Mouse (Mus musculus) granulocyte monocyte progenitor cell, adult 5-6 weeks (primary cell): Measurements from ENCODE around the gene Maml3. TPM values are rescaled to one million over a fixed set of nuclear protein-coding genes. Genes with fewer than 3 reads are reported as not detected.
A peak's percentile ranks its signal among the peaks of the same experiment; 100 is the strongest.

ENCODE experiments used
- ATAC-seq: replicated peaks from 2 replicates; pipeline ENCODE4 v1.8.0; 2016; ENCODE audit warnings: mild to moderate bottlenecking, moderate TSS enrichment, inconsistent platforms; ENCODE audit not compliant: poor library complexity, severe bottlenecking
- total RNA-seq, 2 experiments: library from RNA; stranded (forward) in 1 of 2; stranded (reverse) in 1 of 2; fragments of 200-712, 200-1000 nt in 1 of 2; fragments of >200 nt in 1 of 2; fragmentation: Nextera tagmentation in 1 of 2; gene quantifications; 2 replicates each; pipeline ENCODE4 v1.2.3; 2014 to 2017

The Maml3 gene
- total RNA-seq, 2 experiments from 2014 or later = 4.9 to 12.3 TPM

DNA sequence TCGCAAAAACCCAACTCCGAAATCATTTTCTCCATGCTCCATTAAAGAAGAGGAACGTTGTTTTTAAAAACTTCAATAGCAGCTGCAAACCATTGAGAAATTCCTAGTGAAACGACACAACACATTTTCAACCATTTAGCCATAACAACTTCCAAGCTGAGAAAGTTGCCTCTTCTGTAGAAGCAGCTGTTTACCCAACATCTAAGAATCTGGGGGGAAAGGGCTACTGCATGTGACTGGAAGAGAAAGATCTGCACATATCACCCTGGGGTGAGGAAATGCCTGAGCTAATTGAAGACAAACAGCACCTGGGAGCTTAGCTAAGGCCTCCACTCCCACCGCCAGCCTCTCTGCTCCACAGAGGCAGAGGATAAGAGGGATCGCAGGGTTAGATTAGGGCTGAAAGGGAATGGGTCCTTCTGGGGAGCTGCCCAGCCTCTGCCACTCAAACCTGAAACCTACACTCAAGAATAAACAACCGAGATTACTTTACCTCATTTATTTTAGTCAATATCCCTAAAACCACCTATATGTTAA lies 13.5 kb downstream of the Maml3 start:
- 0 out of 2 replicates have a peak, but pooled peaks have one; percentile 11 for ATAC-seq

- ATAC-seq = peak; percentile 60
Measured at GRCm38 (mm10) chr3:52090230-52090873, 14.5 kb downstream of the Maml3 start.

- ATAC-seq = peak; percentile 85
Measured at GRCm38 (mm10) chr3:52088458-52089341, 16.2 kb downstream of the Maml3 start.

- ATAC-seq = no peak
Measured at GRCm38 (mm10) chr3:52087636-52088280, 17.1 kb downstream of the Maml3 start.

DNA sequence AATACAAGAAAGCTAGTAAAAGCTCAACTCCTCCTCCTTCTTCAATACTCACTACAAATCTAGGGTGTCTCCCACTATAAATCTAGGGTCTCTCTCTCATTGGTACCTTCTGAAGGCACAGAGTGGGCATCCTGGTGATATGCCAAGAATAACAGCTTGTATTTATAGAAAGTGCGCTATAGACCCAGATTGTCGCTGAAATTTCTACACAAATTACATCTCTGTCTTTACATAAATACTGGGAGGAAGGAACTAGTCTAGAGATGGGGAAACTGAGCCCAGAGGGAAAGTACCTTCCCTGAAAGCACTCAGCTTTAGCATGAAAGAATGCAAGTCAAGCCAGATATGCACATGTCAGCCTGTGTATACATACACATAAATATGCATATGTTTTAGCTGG lies 26.1 kb downstream of the Maml3 start:
- no peak for ATAC-seq

DNA sequence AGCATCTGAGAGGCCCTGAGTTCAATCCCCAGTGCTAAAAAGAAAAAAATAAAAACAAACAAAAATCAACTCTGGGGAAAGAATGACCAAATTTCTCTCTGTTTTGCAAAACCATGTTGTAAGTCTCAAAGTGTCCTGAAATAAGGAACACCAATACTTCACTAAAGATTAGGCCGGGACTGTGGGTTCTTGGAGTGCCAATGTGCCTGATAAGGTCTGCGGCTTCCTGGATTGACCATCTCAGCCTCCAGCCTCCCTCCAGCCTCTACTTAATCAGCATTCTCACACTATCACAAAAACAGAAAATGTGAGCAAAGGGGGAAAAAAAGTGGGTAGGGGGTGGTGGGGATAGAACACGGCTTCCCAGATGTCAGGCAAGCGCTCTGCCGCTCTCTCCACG lies 30.9 kb downstream of the Maml3 start:
- no peak for ATAC-seq

- ATAC-seq = no peak
Measured at GRCm38 (mm10) chr3:52071996-52072395, 32.9 kb downstream of the Maml3 start.

DNA sequence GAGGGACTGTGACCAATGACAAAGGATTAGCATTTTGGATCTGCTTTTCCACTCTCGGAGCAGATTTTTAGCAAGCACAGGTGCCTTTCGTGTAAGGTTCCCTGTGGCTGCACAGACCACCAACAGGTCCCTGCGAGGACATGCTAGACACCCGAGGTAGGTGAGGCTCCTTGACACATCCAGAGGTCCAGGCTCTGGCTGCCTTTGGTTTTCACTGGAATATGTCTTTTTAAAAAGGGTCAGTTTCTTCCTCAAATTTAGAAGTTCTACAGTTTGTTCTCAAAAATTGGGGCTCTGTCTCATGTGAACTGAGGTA lies 34.8 kb downstream of the Maml3 start:
- ATAC-seq = no peak

GRCm38 (mm10) chr3:52069304-52070162 lies 35.3 kb downstream of the Maml3 start:
- ATAC-seq = peak; percentile 96

- ATAC-seq = no peak
Measured at GRCm38 (mm10) chr3:52068885-52069284, 36.0 kb downstream of the Maml3 start.

- no peak for ATAC-seq
Measured at GRCm38 (mm10) chr3:52067181-52067580, 37.7 kb downstream of the Maml3 start.

- ATAC-seq = no peak
Measured at GRCm38 (mm10) chr3:52066142-52066541, 38.7 kb downstream of the Maml3 start.

GRCm38 (mm10) chr3:52063261-52063655 lies 41.6 kb downstream of the Maml3 start:
- ATAC-seq = no peak

- no peak for ATAC-seq
Measured at GRCm38 (mm10) chr3:52062389-52063260, 42.3 kb downstream of the Maml3 start.

DNA sequence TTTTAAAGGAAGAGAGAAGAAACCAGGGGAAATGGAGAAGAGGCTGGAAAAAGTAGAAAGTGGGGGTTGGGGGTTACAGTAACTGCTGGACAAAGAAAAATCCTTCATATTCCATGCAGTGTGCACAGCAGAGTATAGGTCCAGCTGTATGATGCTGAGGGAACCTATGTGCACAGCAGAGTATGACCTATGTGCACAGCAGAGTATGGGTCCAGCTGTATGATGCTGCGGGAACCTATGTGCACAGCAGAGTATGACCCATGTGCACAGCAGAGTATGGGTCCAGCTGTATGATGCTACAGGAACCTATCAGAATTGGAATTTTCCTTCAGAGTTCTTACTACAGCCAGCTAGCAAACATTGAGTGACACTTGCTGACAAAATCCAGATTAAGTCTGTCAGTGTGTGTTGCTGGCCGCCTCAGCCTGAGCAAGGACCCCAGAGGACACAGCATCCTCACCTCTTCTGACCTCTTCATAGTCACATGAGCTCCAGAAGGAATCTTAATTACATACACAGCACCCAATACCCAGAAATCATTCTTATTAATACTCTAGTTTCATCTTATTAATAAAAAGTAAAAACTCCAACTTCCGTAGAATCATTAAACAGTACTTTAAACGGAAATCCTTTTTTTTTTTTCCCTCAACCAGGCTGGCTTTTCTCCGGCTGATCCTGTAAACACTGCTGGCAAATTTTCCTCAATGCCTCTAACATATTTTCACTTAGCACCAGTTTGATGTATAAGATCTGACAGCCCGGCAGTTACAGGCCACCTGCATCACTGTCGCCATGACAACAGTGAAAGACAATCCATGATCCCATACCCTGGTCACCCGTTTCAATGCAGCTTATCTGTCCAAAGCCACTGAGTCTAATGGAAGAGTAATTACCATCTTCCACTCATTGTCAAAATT lies 43.1 kb downstream of the Maml3 start:
- no peak for ATAC-seq

DNA sequence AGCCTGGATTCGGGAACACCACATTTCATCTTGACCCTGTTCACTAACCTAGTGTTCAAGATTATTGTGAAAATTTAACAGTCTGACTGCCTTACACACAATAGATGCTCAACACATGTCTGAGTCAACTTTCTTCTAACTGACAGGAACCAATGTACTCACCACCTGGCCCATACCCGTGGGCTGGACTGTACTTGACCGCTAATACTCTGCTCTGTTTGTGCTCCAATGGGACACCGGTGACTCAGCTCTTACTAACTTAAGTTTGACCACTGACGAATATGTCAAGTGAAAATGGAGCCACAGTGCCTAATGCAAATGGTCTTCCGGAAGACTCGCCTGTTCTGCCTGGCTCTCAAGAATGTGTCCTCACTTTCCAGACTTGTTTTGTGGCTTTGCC lies 44.0 kb downstream of the Maml3 start:
- no peak for ATAC-seq

GRCm38 (mm10) chr3:52051801-52052200 lies 53.1 kb downstream of the Maml3 start:
- no peak for ATAC-seq

DNA sequence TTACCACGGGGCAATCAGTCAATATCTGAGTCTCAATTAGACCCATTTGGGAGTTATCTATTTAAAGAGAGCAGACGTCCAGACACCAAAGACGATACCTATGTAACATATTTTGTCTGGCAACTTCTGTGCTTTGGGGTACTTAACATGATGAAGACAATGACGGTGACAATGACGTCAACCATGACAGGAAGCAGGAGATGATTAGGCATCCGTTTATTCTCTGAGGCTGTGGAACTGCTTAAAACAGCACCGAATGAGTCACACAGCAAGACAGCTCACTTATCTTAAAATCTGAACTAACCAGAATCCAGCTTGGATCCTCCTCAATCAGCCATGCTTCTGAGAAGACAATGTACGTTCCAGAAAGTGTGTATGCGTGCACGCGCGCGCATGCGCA lies 56.8 kb downstream of the Maml3 start:
- ATAC-seq = no peak
